Mouse (Mus musculus) liver, adult 2 months (tissue): ENCODE results near the gene Psd4. TPM values are rescaled to one million over a fixed set of nuclear protein-coding genes. Genes with fewer than 3 reads are reported as not detected.

ENCODE experiments used
- DNase-seq: peaks from one replicate; pipeline ENCODE4 v3.0.0-alpha.2; 2011; ENCODE audit warnings: low read depth, low spot score; ENCODE audit errors: extremely low read depth
- H3K27ac ChIP-seq: fragments of 200-500 bp; replicated peaks from 2 replicates; pipeline ENCODE4 v1.5.1; 2012; ENCODE audit warnings: low read depth, mild to moderate bottlenecking, control low read depth, inconsistent platforms, low read length; ENCODE audit not compliant: insufficient read depth
- H3K27me3 ChIP-seq: fragments of 200-500 bp; 2 replicates; pipeline ENCODE4 v1.6.1; 2012; ENCODE audit warnings: mild to moderate bottlenecking, moderate library complexity, low read length, inconsistent platforms; ENCODE audit not compliant: control insufficient read depth, insufficient read depth
- H3K36me3 ChIP-seq: fragments of 200-500 bp; 2 replicates; pipeline ENCODE4 v1.6.1; 2012; ENCODE audit warnings: low read length, inconsistent platforms; ENCODE audit not compliant: control insufficient read depth, insufficient read depth
- H3K4me1 ChIP-seq: fragments of 200-500 bp; 2 replicates; pipeline ENCODE4 v1.6.1; 2011; ENCODE audit warnings: low read length; ENCODE audit not compliant: control insufficient read depth, insufficient read depth
- H3K4me3 ChIP-seq: fragments of 200-500 bp; 2 replicates; pipeline ENCODE4 v1.5.1; 2011; ENCODE audit warnings: low read depth, mild to moderate bottlenecking, control low read depth, low read length, moderate library complexity; ENCODE audit not compliant: insufficient read depth
- H3K79me2 ChIP-seq: fragments of 200-500 bp; 2 replicates; pipeline ENCODE4 v1.6.1; 2012; ENCODE audit warnings: inconsistent platforms, mild to moderate bottlenecking, low read length, moderate library complexity; ENCODE audit not compliant: control insufficient read depth, insufficient read depth
- H3K9ac ChIP-seq: fragments of 200-500 bp; 2 replicates; pipeline ENCODE4 v1.6.1; 2012; ENCODE audit warnings: low read depth, mild to moderate bottlenecking, control low read depth, inconsistent platforms, low read length
- CTCF ChIP-seq: fragments of 200-500 bp; IDR thresholded peaks from 2 replicates; pipeline ENCODE4 v1.5.1; 2011; ENCODE audit warnings: low read depth, low read length, control low read depth
- POLR2A ChIP-seq: fragments of 200-500 bp; IDR thresholded peaks from 2 replicates; pipeline ENCODE4 v1.6.1; 2011; ENCODE audit warnings: low read length, control low read depth; ENCODE audit not compliant: insufficient read depth; ENCODE audit errors: extremely low read depth
- WGBS: fragments of 180-500 bp; shearing (Covaris S2); methylation state at CpG from one replicate; pipeline ENCODE4 v1.1.7; 2018; 5-methylcytosine and 5-hydroxymethylcytosine counted together
- polyA plus RNA-seq: library from polyadenylated mRNA; depleted of rRNA; stranded (reverse); fragments of >200 nt; gene quantifications from 2 replicates; pipeline ENCODE4 v1.2.3, GENCODE M21; 2012
- total RNA-seq: library from RNA; depleted of rRNA; stranded (reverse); fragments of >200 nt; gene quantifications from 2 replicates; pipeline ENCODE4 v1.2.3, GENCODE M21; 2014

Psd4 gene
- total and polyA plus RNA-seq, 2 experiments: 2.1 to 3.7 TPM

DNA sequence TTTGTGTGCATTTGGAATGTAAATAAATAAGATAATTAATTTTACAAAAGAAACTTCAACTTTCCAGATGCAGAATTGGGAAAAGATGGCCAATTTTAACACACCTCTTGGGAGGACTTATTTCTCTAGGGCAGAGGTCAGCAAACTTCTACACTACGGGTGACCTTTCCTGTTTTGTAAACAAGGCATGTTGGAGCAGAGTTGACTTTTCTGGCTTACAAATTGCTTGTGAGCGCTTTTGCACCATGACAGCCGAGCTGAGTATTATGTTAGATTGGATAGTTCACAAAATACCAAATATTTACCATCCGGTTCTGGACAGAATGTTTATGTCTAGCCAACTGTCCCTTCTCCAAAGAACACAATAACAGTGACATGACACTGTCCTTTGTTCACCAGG, 22.8 kb upstream of the Psd4 start:
- no peak overlapping the region for H3K4me3 ChIP-seq
- H3K27ac ChIP-seq: peak overlapping the region; percentile 65; the same call in 1 of the 2 replicates
- no peak overlapping the region for H3K9ac ChIP-seq
- H3K79me2 ChIP-seq: no peaks in the 10 kb centered on the region
- 8% methylated on average over 4 of the region's 4 CpGs for WGBS
- no peaks in the 10 kb centered on the region for H3K27me3 ChIP-seq
- peaks cover 15% of the 10 kb centered on the region for H3K4me1 ChIP-seq
- TF ChIP-seq CTCF (no peak), POLR2A (no peak)
- no peaks in the 10 kb centered on the region for H3K36me3 ChIP-seq
- peak; percentile 97 for DNase-seq

DNA sequence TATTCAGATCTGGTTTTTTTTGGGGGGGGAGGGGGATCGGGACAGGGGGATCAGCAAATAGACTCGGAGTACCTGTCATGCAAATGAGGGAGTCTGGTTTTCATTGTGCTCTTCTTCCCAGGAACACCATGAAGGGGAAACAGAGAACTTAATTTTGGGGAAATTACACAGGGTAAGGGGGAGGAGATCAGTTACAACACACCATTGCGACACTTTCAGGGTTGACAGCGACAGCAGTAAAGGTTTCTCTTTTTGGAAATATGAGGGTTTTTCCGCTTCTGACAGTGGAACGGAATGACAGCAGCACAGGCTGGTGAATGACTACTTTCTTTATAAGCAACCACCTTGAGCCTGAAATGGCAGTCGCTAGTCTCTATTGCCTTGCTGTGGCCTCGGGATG, 22.3 kb upstream of the Psd4 start:
- 0 out of 2 replicates have a peak overlapping the region, but pooled peaks have one; percentile 14 for H3K9ac ChIP-seq
- peak; percentile 84 for DNase-seq
- peaks cover 15% of the 10 kb centered on the region for H3K4me1 ChIP-seq
- 26% methylated on average over 8 of the region's 8 CpGs for WGBS
- H3K79me2 ChIP-seq: no peaks in the 10 kb centered on the region
- no peaks in the 10 kb centered on the region for H3K36me3 ChIP-seq
- peak overlapping the region; percentile 15; the same call in 1 of the 2 replicates for H3K4me3 ChIP-seq
- no peaks in the 10 kb centered on the region for H3K27me3 ChIP-seq
- H3K27ac ChIP-seq: peak overlapping the region; percentile 65
- no peak for TF ChIP-seq POLR2A
- no peak for TF ChIP-seq CTCF

DNA sequence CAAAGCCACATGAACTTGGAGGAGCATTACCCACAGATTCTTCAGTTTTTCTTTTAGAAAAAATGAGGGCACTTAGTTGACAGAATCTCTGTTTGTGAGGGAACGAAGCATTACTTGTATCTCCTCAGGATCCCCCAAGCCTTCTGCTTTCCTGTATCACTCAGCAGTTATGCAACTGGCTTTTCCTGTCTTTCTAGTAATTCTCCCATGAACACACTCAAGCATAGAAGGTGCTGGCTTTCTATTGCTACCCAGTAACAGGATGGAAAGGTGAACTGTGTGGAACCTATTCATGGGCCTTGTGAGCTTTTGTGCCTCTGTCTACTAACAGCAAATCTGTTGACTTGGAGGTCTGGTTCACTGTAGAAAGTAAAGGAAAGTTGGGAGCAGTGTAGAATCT, 19.5 kb upstream of the Psd4 start:
- H3K4me3 ChIP-seq: no peak overlapping the region
- H3K9ac ChIP-seq: no peak overlapping the region
- no peak for TF ChIP-seq POLR2A
- TF ChIP-seq CTCF: no peak
- H3K36me3 ChIP-seq: no peaks in the 10 kb centered on the region
- H3K4me1 ChIP-seq: peaks cover 15% of the 10 kb centered on the region
- no peaks in the 10 kb centered on the region for H3K27me3 ChIP-seq
- WGBS: 88% methylated on average over 1 of the region's 1 CpGs
- DNase-seq: no peak
- no peak overlapping the region for H3K27ac ChIP-seq
- no peaks in the 10 kb centered on the region for H3K79me2 ChIP-seq

DNA sequence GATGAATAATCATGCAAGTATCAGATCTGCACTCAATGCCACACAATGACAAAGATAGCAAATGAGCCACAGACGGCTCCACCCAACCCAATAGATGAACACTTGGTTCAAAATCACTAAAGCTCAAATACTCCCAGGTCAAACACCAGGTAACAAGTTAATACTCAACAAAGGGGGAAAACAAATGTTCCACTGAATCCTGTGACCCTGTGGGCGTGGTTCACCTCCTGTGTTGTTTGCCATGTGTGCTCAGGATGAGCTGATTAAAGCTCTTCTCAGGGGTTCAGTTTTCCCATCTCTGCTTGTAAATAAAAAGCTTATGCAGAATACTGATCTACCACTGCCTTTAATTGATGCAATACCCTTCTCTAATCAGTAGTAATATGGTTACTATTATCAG, 16.2 kb upstream of the Psd4 start:
- 27% methylated on average over 2 of the region's 2 CpGs for WGBS
- TF ChIP-seq CTCF: no peak
- no peak for TF ChIP-seq POLR2A
- DNase-seq: peak; percentile 61

DNA sequence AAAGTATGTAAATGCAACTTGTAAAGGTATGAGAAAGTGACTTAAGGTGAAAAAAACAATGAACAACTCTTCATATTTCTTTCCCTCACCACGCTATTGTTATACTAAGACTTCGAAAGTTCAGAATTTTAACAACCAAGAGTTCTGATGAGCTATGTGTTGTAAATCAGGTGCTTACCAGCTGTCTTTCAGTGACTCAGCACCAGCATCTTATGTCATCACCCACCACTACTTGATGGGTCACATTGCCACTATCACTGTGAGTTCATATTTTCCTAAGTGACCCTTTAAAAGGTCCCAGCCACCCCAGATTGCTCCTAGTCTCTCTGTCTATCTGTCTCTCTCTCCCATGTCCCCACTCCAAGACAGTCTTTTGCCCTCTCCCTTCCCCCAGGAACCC, 14.3 kb upstream of the Psd4 start:
- no peaks in the 10 kb centered on the region for H3K79me2 ChIP-seq
- no peak overlapping the region for H3K9ac ChIP-seq
- WGBS: 96% methylated on average over 2 of the region's 2 CpGs
- DNase-seq: no peak
- no peaks in the 10 kb centered on the region for H3K27me3 ChIP-seq
- no peaks in the 10 kb centered on the region for H3K36me3 ChIP-seq
- H3K27ac ChIP-seq: no peak overlapping the region
- TF ChIP-seq CTCF: no peak
- TF ChIP-seq POLR2A: no peak
- peaks cover 2% of the 10 kb centered on the region; the same call in 1 of the 2 replicates for H3K4me1 ChIP-seq
- H3K4me3 ChIP-seq: no peak overlapping the region

More for the DNA sequence above, 16.2 kb upstream of the Psd4 start:
- Histone ChIP-seq H3K36me3 (no peaks in the 10 kb centered on the region), H3K9ac (no peak overlapping the region), H3K27me3 (no peaks in the 10 kb centered on the region), H3K4me3 (no peak overlapping the region), H3K4me1 (peaks cover 5% of the 10 kb centered on the region; the same call in 1 of the 2 replicates), H3K27ac (no peak overlapping the region), H3K79me2 (no peaks in the 10 kb centered on the region)

DNA sequence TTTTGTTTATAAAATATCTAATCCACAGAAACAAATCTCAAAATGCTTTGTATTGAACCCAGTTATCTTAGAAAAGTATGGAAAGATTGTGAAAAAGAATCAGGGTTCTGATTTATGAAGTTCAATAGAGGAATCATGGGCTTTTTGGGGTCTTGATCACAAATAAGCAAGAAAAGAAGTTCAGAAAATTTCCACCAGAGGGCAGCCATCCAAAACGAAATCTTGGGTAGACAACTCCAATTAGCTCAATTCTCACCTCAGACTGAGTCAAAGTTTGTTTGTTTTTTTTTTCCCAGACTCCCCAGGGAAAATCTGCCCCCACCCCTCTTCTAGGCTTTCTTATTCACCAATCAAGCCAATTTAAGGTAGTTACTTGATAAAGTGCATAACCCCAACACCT, 9.7 kb upstream of the Psd4 start:
- no peak overlapping the region for H3K27ac ChIP-seq
- H3K79me2 ChIP-seq: no peaks in the 10 kb centered on the region
- 19% methylated on average over 1 of the region's 1 CpGs for WGBS
- DNase-seq: peak; percentile 30
- H3K36me3 ChIP-seq: no peaks in the 10 kb centered on the region
- no peaks in the 10 kb centered on the region for H3K27me3 ChIP-seq
- TF ChIP-seq CTCF (no peak), POLR2A (no peak)
- H3K9ac ChIP-seq: no peak overlapping the region
- no peak overlapping the region for H3K4me3 ChIP-seq
- peaks cover 2% of the 10 kb centered on the region; the same call in 1 of the 2 replicates for H3K4me1 ChIP-seq
